Mouse (Mus musculus) kidney, postnatal 14 days (tissue): ENCODE results near the gene Cnnm4.

Experiments used
- DNase-seq: peaks from one replicate; pipeline ENCODE4 v3.0.0; 2022; ENCODE audit warnings: mixed read lengths

The Cnnm4 gene

DNA sequence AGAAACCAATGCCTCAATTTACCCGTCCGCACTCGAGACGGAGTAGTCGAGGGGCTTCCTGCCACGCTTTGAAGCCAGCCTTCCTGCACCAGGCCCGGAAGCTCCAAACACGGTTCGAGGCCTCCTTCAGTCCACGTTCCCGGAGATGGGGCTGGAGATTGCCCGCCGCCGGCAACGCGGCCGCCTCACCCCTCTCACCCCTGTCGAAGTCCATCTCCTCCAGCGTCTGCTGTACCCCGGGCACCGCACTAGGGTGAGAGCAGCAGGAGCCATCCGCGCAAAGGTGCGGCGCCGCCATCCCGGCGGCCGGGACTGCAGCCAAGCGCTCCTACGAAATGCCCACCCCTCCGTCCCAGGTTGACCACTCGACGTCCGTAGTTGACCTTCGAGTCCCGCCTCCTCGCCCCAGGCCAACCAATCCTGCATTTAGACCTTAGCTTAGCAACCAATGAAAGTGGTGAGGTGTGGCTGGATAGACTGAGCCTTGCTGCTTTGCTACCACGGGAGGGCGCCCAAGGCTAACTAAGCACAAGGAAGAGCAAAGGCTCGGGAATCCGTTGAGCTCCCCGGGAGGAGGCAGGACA lies 75.6 kb downstream of the Cnnm4 start, which contains the start of gene Ankrd39:
Gene Ankrd39, minus strand, starts transcription at position 558 of the 584 bp plus-strand sequence.
- DNase-seq, result peak; percentile 99

DNA sequence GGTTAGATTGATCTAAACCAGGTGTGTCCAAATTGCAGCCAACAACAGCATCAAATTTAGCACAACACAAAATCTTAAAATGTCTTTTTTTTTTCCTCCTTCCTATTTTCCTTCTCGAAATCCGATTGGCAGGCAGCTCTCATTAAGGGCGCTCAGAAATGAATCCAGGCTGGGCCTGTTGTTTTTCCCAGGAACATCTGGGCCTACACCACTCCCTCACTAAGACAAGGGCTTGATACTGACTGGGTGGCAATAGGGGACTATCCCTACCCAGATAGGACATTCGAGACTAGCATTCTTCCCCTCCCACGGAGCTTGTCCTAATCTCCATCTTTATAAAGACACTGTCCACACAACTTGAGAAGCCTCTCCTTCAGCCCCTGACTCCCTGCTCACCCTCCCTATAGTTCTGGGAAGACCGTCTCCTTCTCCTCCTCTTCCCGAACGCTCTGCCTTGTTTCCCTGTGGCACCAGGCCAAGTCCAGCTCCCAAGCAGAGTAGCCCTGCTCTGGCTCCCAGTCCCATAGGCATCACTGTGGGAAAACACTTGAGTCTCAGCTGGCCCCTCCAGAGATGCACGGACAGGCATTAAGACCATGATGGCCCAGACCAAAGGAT lies 76.7 kb downstream of the Cnnm4 start:
- DNase-seq, result peak; percentile 71

DNA sequence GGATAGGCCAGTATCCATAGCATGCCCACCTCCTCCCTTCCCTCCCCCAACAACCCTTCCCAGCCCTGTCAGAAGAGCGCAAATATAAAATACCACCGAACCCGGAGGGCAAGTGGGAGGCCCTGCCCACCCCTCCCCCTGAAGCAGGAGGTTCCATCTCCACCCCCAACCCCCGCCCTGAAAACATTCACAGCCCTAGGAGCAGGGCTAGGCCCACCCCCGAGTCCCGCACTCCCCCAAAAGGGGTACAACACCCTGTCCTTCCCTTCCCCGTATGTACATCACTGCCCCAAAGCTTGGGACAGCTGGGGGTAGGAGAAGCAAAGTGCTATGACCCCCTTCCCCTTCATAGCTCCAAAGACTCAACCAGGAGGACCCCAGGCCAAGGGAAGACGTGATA lies 77.4 kb downstream of the Cnnm4 start:
- DNase-seq, result no peak

DNA sequence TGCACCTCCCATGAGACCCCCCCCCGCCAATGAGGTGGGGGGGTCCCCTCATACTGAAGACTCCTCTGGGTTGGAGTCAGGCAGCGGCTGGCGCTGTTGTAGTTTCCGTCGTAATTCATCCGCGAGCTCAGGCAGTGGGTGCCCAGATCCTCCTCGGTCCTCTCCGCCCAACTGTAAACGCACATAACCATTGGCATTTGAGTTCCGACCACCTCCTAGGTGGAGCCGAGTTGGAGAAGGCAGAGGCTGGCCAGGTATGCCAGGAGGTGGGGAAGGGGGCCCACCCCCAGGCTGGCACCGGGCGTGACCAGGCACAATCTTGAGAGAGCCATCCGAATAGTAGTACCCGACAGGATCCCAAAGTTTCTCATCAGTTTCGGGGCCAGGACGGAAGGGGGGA lies 78.1 kb downstream of the Cnnm4 start:
- no peak for DNase-seq

DNA sequence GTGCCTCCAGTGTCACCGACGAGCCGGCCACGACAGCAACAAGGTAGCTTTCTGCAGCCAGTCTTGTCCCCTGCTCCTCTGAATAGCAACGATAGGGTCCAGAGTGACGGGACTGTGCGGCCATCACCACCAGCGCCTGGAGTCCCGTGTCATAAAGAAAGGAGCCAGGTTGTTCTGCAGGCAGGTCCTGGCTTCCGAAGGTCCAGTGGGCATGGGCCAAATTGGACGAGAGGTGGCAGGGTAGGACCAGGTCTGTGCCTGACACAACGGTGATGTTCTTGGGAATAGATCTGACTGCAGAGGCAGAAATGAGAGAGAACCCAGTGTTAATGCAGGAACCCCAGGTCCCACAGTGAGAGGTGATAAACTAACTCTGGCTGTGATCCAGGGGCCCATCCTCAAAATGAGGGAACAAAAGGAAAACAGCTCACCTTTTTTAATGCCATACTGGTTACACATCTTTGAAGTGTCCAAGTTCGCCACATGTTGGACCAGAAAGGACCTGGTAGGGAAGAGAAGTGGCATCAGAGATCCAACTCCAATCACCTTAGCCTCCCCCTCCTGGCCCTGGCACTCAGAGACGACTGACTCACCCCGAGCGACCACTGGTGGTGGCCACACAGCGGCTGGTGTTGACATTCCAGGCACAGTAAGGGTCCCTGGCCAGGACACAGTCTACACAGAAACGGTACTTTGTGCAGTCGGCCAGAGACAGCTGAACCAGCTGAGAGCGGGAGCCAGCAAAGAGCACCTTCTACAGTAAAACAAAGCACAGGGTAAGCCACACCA lies 78.8 kb downstream of the Cnnm4 start:
- DNase-seq, result no peak

DNA sequence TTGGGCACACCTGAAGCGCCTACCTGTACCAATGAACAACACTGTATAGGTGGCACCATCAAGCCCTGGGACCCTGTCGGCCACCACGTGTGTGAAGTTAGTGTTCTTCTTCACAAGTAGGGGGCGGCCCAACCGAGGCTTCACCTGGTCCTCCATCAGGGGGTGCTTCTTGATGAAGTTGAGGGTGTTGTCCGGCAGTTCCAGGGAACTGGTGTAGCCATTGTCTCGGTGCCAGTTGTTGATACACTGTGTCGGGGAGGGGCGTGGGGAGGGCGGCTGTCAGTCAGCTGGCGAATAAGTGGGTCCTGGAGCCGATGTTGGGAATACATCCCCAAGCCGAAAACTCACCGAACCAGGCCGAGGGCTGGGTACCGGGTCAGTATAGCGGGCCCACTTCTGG lies 80.5 kb downstream of the Cnnm4 start:
- DNase-seq, result no peak

DNA sequence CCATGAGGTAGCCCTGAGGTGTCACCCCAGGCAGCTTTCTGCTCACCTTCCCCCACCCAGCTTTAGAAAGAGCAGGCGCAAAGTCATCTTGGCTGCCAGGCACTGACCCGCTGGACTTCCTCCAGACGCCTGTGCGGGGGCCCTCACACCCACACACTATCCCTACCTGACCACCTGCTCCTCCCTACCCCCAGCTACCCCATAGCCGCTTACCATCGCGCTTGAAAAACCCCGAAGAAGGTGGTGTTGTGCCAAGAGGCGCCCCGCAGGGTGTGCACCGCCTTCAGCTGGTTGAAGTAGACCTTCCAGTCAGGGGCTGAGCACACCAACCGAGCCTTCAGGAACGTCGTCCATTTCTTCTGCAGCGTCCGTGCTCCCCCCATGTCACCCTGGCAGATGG lies 81.1 kb downstream of the Cnnm4 start:
- no peak for DNase-seq

DNA sequence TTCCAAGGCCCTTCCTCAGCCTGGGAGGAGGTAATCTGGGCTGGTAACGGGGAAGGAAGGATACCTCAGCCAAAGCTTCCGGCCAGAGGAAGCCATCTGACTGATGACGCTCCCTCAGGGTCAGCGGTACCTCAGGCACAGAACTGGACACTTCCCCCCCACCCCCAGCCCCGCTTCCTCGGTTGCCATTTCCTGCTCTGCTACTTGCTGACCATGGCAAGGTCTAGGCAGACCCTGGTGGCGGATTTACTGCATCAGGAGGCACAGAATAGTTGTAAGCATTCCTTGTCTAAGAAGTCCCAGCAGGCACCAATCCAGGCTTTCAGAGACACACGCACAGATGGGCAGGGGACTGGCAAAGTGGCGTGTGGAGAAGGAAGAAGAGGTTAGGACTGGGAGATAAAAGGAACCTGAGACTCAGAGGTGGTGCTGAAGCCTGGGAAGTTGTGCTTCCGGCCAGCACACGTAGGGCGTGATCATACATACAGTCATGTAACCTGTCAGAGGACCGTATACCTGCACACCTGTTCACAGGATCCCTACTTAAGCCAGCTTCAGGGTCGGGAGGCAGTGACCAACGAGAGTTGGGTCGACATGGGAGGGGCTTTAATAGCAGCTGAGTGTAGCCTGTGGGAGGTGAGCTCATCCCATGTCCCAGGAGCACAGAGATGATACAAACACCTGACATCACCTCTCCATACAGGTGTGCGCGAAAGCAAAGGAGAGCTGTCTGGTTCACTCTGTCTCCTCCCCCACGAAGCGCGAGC lies 83.4 kb downstream of the Cnnm4 start:
- DNase-seq, result peak; percentile 73

DNA sequence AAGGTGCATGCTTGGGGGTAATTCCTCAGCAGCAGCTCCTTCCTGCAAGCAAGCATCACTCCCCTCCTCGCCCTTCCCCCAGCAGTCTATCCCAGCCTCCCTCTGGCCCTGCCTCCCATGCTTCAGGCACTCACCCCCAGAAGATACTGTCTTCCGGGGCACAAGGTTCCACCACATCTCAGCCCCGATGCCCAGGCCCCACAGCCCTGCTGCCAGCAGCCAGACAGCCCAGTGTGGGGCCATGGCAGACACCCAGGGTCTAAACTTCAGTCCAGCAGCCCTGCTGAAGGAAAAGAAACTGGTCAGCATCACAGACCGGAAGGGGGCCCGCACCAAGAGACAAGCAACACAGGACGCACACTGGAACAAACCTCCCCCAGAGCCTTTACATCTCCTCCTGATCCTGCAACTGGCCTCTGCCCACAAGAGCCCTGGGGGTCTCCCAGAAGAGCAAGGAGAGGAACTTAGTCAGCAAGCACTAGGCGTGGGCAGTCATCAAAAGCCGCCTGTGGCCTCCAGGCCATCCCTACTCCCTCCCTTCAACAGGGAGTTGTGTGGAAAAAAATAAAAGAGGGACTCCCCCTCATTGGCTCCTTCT lies 84.5 kb downstream of the Cnnm4 start:
- peak; percentile 57 for DNase-seq

DNA sequence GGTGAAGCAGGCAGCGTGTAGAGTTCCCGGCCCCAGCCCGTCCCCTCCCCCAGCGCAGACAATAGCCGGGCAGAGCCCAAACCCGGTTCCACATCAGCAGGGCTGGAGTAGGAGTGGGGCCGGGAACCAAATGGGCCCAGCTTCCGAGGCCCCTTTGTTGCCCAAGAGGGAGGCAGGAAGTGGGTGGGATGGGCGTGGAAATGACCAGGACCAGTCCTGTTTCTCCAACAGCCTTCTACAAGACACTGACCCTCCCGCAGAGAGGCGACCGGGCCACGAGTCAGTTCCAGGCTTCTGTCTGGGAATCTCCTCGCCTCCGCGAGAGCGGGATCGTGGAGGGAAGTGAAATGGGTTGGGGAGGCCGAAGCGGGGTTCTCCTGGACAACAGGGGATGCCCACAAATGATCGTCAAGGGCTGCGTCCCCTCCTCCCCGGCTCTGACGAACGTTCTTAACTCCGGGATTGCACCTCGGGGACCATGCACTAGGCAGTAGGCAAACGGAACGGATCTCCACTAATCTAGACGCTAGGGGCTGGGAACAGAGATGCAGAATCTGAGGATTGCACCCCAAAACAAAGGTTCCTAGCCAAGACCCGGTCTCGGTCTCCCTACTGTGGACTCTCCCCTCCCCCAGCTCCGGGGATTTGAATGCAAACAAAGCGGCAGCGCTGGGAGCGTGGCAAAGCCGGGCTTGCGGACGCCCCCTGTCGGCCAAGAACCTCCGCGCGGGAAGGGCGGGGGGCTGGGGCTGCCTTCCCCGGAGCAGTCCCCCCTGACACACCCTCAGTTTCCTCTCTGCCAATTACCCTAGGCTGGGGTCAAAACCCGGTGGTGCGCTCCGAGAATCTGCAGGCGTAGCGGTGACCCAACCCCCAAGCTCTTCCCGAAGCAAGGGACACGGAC lies 85.4 kb downstream of the Cnnm4 start:
- DNase-seq, result peak; percentile 92

DNA sequence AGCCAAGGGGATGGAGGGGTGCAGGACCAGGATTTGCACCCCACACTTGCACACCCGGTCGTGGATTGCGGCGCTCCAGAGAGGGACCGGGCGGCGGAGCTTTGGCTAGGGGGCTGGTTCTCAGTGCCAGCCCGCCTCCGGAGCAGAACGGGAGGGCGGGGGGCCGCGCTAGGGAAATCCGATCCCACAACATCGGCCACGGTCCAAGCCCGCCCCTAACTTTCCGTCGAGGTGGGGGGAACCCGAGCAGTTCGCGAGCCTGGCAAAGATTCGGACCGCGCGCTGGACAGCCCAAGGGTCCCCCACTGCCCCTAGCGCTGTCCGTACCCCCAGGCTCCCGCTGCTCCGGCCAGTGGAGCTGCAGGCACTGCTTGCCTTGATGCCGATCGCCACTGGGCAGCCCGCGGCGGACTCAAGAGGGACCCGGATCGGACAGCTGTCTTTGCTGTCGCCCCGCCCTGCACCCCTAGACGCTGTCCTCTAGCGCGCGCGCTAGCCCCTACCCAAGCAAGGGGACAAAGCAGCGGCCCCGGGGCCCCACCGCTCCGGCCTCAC lies 86.1 kb downstream of the Cnnm4 start:
- peak; percentile 92 for DNase-seq
